Mouse (Mus musculus): ENCODE results near the gene Axin2.
A peak's percentile ranks its signal among the peaks of the same experiment; 100 is the strongest.
"Not testable (repeated sequence)": the region's sequence is repeated elsewhere in the genome, so short reads cannot be mapped to it uniquely, and the experiment has no call there.

Axin2 gene

DNA sequence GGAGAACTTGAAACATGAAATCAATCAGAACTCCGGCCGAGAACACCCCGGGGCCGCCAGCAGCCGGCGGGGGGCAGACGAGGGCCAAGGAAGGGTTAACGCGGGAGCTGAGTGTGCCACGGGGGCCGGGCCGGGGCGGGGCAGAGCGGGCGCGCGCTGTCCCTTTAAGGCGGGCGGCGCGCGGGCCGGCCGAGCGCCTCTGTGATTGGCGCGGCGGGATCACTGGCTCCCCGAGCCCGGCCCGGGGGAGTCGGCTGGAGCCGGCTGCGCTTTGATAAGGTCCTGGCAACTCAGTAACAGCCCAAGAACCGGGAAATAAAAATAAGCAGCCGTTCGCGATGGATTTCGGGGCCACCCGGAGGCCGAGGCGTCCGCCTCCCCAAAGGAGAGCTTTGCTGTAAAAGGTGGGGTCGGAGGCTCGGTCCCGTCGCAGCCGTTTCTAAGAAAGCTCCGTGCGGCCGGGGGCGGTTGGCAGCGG lies at the start of gene Axin2:
TSS of gene Axin2 (plus strand) at position 192 of the 478 bp plus-strand sequence.
- DNase-seq (ENCODE audit: low spot score in 2 of 2) = peak; percentile 71 to 72

DNA sequence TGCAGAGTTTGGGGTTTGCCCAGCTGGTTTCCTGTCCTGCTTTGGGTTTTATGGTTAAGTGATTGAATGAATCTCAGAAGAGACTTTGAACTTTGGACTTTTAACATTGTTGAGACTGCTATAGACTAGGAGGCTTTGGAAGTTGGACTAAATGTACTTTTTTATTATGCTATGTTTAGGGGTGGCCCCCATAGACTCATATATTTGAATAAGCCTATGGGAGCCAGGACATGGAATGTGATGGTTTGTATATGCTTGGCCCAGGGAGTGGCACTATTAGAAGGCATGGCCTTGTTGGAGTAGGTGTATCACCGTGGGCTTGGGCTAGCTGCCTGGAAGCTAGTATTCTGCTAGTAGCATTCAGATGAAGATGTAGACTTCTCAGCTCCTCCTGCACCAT lies 48.9 kb upstream of the Axin2 start:
- DNase-seq (ENCODE audit: low spot score in 2 of 2) = not testable (repeated sequence)

DNA sequence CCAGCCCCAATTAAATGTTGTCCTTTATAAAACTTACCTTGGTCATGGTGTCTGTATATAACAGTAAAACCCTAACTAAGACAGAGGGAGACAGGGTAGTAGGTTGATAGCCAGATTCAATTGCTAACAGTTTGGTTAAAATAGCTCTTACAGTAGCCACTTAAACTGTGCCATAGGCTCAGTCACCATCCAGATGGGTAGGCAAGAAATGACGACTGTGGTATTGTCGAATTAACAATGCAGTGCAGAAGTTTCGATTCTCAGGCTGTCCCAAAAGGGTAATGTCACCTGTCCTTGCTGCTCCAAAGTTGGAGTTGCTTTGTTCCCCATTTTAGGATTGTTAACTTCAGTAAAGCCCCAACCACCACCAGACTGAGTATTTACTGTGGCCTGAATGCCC lies 48.4 kb upstream of the Axin2 start:
- no peak for DNase-seq (ENCODE audit: low spot score in 2 of 2)

DNA sequence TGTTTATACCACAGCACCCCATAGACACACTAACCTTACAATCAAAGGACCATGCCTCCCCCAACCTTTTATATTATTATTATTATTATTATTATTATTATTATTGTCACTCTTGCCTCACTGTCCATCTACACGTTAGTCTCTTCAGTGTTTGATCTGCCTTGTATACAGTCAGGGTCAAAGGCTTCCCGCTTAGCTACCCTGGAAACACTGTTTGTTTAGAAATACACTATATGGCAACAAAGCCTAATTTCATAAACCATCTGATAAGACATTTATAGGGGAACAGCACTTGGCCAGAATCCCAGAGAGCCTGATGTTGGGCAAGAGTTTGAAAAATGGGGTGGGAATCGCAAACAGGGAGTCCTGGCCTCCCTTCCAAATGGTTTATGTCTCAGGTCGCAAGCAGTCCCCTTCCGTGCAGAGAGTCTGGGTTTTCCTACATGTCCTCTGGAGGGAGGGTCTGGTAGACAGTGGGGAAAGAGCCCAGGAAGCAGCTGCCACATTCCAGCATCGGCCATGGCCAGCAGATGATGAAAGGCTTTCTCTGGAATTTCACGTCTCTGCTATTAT lies 43.4 kb upstream of the Axin2 start:
- DNase-seq (ENCODE audit: low spot score in 2 of 2) = no peak

DNA sequence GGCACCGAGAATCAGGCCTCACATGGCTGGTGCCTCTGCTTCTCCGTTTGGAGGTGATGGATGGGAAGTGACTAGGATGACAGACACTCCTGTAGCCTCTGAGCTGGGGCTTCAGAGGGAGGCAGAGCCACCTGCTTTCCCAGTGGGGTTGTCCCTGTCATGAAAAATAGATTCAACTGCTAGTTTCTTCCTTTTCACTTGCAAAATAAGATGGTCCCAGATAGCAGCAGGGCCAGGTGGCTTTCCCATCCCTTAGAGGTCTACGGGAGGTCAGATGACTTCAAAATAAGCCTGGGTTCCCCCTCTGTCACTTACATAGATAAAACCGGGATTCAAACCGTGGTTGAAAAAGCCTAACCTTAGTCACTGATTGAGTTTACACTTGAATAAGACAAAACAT lies 42.6 kb upstream of the Axin2 start:
- no peak for DNase-seq (ENCODE audit: low spot score in 2 of 2)

DNA sequence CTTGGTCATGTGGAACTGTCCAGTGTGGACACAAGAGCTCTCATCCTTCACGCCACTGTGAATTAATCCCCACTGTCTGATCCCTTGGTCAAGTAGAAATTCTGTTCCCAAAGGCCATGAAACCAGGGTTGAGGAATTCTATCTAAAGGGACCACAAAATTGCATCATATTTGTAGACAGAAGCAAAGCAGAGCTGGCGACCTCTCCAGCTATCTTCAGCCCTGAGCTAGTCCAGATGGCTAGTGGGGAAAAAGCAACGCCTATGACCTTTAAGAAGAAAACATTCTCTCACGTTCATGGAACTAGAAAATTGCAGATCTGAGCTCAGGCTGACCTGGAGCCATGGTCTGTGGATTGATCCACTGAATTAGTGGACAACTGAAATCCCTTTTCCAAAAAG lies 39.6 kb upstream of the Axin2 start:
- no peak for DNase-seq (ENCODE audit: low spot score in 2 of 2)

DNA sequence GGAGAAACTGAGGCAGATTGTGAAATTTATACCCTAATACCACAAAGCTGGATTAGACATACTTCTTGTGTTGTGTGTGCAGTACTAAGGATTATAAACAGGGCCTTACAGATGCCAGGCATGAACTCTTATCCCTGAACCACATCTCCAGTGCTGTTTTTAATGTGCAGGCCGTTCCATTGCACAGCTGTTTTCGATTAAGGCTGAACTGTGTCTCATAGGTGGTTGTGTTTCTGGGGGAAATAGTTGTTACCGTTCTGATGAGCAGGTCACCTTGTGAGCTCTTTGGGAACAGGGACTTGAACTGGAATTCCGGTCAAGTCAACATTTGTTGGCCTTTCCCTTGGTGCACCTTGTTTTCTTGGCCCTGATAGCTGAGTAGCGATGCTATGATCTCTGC lies 38.5 kb upstream of the Axin2 start:
- no peak for DNase-seq (ENCODE audit: low spot score in 2 of 2)

DNA sequence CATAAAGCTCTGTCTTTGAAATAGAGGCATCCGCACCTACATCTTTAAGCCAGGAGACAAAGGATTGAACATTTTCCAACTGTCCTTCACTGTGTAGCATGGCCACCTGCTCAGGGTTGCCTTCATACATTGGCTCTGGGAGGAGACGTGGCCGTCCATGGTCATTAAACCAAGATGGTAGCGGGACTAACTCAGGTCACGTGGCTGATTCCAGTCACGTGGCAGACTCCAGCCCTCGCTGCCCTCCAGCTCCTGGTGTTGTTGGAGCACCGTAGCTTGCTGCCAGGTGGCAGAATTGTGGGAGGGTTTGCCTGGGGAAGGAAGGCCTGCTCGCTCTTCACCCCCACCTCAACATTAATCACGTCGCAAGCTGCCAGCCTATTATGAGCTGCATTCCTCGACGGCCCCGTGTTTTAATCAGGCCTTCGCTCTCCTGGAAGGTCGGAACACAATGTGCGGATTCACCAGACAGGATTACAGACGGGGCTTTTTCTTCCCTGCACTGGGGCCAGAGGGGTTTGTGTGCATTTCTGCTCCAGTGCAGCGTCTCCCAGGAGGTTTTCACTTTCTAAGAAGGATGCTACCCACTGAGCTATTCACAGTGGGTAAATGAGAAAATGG lies 34.8 kb upstream of the Axin2 start:
- DNase-seq (ENCODE audit: low spot score in 2 of 2) = no peak

DNA sequence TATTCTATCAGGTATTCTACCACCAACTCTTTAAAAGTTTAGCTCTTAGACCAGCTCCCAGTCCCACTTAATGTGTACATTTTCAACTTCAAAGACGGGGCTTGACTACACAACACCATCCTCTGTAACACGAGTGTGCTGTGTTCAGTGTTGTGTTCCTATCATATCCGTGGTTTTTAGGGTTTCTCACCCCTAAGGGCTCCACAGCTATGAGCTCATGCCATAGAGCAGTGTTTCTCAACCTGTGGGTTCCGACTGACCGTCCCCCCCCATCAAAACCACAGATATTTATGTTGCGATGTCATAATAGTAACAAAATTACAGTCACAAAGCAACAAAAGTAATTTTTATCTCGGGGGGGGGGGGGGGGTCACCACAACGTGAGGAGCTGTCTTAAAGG lies 34.1 kb upstream of the Axin2 start:
- no peak for DNase-seq (ENCODE audit: low spot score in 2 of 2)

DNA sequence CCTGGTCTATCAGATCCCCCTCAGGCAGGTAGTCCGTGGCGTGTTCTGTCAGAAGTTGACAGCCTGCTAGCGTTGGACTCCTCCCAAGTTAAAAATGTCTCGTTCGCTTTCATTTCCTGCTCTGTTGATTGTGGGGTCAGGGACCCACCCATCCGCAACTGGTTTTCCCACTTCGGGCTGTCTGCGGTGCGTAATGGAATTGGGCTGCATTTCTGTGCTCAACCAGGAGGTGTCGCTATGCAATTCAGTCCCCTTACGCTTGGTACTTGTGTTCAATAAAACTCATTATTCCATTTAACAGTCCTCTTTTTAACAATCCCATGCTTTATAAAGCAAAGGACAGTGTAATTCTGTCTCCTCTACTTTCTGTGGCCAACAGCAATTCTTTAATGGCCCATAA lies 31.0 kb upstream of the Axin2 start:
- DNase-seq (ENCODE audit: low spot score in 2 of 2) = no peak

DNA sequence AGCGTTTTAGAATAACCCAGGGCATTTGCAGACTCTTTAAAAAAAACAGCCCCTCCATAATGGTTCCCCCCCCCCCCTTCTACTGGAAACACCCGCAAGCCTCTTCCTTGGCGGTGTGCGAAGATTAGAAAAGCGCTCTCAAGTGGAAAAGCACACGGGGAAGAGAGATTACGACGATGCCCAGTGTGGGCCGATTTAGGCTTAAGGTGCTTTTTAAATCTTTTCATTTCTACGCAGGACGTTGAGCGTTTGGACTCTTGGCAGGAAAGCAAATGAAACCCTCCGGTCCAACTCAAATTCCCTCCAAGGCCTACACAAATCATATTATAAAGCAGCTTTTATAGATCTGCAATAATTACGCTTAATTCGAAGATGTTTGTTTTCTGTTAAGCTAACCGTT lies 29.6 kb upstream of the Axin2 start:
- no peak for DNase-seq (ENCODE audit: low spot score in 2 of 2)

DNA sequence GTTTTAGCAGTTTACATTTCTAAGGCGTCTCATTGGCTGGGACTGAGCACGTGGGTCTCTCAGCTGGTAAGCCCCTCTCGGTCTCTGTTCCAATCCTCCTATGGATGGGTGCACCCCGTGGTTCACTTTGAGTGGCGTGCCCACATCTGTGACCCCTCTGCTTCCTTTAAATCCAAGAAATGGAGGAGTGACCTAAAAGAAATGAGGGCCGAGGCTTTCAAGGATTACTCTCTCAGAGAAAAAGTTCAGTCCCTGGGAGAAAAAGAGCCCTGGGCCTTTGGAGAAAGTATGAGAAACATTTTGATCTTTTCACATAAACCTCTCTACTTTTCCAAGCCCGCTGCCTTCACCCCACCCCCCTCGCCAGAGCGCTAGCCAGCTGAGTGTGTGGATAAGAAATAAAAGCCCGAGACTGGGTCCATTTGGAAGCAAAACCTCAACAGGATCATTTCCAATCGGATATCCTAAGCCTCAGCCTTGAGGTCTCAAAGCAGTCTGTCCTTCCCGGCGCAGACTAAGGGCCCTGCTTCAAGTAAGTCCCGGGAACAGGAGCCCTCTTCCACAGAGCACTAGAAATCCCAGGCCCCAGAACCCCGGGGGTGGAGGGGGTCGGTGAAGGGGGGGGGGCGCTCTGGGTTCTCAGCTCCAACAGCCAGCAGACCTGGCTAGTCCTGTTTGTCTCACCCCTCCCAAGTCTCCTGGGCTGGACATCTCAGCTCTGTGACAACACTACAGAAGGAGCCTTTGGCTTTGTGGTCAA lies 28.9 kb upstream of the Axin2 start:
- DNase-seq (ENCODE audit: low spot score in 2 of 2) = no peak

DNA sequence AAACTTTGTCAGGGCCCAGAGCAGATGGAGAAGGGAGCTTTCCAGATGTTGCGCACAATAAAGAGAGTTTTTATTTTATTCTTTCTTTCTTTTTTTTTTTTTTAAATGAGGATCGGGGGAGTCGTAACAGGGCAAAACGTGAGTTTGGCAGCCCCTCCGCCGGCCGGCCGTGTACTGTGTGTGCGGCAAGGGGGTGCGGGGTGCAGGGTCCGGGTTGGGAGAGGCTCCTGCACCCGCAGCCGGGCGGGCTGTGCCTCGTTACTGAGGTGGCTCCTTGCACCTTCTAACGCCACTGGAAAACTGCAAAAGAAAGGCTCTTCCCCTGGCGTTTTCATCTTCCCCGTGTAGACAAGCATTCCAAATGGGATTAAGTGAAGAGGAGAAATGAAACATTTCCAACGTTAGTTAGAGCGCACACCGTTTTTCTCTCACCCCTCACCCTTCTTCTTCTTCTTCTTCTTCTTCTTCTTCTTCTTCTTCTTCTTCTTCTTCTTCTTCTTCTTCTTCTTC lies 28.2 kb upstream of the Axin2 start:
- no peak for DNase-seq (ENCODE audit: low spot score in 2 of 2)

DNA sequence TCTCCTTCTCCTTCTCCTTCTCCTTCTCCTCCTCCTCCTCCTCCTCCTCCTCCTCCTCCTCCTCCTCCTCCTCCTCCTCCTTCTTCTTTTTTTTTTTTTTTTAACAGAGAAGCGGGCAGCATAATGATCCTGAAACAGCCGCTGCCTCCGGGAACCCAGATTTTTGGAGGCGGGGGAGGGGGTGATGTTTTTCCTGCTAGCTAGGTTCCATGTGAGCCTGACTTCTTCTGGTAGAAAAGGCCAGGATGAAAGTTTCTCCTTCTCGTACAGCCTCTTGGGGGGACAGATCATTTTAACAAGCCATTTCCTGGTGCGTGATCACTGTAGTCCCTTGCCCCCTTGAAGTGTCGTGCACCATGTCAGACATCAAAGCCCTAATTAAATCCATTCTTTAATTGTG lies 27.7 kb upstream of the Axin2 start:
- no peak for DNase-seq (ENCODE audit: low spot score in 2 of 2)

DNA sequence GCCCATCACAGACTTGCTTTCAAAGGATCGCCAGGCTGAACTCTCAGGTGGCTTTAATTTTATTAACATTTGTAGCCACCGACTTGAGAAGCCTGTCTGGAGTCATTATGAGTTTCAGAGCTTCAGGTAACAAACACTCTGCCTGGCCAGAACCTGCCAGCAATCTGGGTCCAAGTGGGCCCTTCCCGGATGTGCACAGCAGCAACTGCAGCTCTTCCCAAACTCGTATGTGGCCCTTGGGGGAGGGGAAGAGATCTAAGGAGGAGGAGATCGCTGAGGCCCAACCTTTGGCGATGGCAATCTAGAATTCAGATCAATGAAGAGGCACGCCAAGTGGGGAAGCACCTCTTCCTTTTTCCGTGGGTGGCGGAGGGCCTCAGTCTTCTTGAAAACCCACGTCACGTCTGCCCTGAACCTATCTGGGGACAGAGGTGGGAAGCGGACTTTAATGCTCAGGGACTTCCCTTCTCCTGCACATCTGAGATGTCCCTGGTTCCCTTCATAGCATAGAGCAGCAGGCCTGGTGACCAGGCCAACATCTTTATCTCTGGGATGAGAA lies 26.8 kb upstream of the Axin2 start:
- no peak for DNase-seq (ENCODE audit: low spot score in 2 of 2)

DNA sequence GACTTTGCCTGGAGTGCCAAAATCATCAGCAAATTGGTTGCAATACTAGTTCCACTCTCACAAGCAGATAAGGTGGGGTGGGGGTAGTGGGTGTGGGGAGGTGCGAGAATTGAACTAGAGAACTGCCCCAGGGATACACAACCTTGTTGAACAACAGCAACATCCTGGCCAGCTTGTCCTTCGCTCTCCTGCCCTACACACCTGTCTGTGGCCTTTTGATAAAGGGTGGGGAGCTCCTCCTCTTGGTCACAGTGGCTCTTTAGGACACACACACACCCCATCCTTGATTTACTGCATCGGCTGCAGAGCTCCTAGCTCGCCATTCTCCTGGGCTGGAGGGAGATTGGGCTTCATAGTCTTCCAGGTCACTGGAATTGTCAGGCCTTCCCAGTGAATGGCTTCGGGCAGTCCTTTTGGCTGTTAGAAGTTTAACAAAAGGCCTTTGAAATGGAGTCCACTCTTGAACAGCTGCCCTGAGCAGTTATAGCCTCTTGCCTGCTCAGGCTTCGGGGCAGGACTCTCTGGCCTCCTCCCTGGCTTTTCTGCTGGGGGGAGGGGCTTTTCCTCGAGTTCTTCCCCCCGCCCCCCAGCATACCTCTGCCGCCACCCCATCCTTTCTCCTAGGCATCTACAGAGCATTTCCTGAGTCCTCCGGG lies 26.2 kb upstream of the Axin2 start:
- DNase-seq (ENCODE audit: low spot score in 2 of 2) = no peak

DNA sequence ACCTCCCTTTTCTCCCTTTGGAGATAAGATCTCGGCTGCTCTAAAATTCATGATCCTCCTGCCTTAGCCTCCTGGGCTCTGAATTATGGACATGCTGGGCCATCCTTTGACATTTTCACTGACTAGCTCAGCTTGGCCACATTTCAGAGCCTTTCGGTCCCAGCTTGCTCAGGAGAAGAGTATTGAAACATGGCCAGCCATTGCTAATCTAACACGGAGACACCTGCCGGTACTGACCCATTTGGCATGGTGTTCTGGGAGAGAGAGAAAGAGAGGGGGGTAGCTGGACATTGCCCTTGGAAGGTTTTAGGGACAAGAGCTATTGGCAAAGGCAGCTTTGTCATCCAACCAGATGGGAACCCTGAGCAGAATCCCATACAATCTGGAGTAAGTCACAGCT lies 23.1 kb upstream of the Axin2 start:
- DNase-seq (ENCODE audit: low spot score in 2 of 2) = no peak

DNA sequence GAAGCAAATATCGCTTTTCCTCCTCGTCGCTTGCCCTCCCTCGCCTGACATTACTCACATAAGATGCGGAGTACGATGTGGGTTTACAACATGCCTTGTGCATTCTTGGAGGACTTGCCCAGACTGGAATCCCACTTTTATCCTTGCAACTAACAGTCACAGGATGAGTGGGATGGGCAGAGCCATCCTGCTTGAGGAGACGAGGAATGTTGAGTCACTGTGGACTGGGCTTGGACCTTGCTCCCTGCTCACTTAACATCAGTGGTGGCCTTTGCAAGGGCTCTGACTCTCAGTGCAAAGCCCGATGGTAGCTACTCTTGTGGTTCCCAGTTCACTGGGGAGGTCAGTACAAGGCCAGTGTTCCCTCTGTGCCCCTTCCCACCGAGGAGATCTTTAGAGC lies 22.1 kb upstream of the Axin2 start:
- no peak for DNase-seq (ENCODE audit: low spot score in 2 of 2)

DNA sequence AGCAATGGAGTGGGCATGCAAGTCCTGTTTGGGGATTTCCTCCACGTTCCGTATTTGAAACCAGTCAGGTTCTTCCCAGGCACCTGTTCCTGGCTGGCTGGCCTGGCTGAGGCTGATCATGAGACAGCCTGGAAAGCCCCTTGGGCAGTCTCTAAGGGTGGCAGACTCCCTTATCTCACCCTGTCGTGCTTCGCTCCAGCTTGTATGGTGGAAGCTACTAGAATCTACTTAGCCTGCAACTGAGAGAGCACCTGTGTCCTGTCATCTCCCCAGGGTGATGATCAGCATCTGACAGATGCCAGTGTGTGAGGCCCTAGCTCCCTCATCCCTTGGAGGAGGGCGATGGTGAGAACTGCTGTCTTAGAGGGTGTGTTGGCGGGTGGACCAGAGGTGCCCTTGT lies 21.7 kb upstream of the Axin2 start:
- no peak for DNase-seq (ENCODE audit: low spot score in 2 of 2)

DNA sequence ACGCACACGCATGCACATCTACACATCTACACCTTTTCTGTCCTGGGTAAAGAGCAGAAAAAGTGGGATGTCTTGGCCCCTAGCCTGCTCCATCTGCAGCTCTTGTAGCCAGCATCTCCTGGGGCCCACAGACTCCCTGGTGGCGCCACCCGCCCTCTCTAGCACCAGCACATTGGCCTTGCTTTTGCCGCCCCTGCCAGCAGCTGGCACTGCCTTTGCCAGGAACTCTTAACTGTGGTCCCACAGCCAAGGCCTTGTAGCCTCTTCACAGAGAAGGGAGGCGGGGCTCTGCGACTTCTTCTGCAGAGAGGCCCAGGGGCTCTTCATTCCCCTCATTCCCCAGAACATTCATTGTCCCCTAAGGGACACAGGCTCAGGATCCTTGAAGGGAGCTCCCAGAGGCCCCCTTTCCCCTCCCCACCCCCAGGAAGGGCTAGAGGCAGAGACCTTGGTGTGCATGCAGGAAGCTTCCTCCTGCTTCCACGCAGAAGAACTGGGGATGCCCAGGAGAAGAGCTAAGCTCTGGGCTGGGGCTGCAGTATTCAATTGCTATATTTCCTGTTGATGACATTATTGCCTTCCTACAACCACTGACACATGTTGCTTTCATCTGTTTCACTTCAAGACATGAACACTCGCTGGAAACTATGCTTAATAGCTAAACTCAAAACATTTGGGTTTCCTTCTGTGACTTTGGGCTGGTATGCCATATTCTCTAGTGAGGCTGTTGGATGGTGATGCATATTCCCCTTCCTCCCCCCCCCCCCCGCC lies 19.2 kb upstream of the Axin2 start:
- no peak for DNase-seq (ENCODE audit: low spot score in 2 of 2)

DNA sequence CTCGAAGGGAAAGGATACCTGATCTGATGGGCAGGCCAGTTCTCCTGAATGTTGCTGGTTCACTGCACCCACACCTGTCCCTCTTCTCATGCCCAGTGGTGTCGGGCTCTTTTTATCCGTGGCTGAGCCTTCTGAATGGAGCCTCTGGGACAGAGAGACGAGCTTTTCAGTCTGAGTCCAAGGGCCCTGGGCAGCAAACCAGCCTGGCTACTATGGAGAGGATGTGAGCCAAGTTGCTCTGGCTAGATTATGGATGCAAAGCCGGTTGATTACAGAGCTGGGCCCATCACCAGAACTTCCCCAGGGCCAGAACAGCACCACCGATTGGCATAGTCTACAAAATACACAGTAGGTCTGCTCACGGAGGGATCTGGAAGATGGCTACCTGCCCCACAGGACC lies 18.5 kb upstream of the Axin2 start:
- DNase-seq (ENCODE audit: low spot score in 2 of 2) = no peak

All from spleen, postnatal 36 days (tissue).